Mouse (Mus musculus) kidney, embryonic 15.5 days (tissue): ENCODE results near the gene Prrt1. TPM values are rescaled to one million over a fixed set of nuclear protein-coding genes. Genes with fewer than 3 reads are reported as not detected.

Experiments used
- ATAC-seq: fragments of 200-750 bp; cut with Nextera tagmentation; replicated peaks from 2 replicates; pipeline ENCODE4 v1.8.0; 2017; ENCODE audit warnings: moderate TSS enrichment; ENCODE audit not compliant: low FRiP score
- H3K27ac ChIP-seq: fragments of 300-500 bp; sonication (generic); 2 replicates; pipeline ENCODE4 v1.5.1; 2015; ENCODE audit warnings: mild to moderate bottlenecking, inconsistent platforms
- H3K27me3 ChIP-seq: fragments of 300-500 bp; sonication (generic); 2 replicates; pipeline ENCODE4 v1.6.1; 2015; ENCODE audit warnings: inconsistent platforms
- H3K36me3 ChIP-seq: fragments of 300-500 bp; sonication (generic); 2 replicates; pipeline ENCODE4 v1.6.1; 2015; ENCODE audit warnings: inconsistent platforms
- H3K4me1 ChIP-seq: fragments of 300-500 bp; sonication (generic); 2 replicates; pipeline ENCODE4 v1.6.1; 2015; ENCODE audit warnings: inconsistent platforms
- H3K4me2 ChIP-seq: fragments of 300-500 bp; sonication (generic); 2 replicates; pipeline ENCODE4 v1.6.1; 2015; ENCODE audit warnings: moderate library complexity, mild to moderate bottlenecking, inconsistent platforms
- H3K4me3 ChIP-seq: fragments of 300-500 bp; sonication (generic); replicated peaks from 2 replicates; pipeline ENCODE4 v1.5.1; 2015; ENCODE audit warnings: mild to moderate bottlenecking, inconsistent platforms
- H3K9ac ChIP-seq: fragments of 300-500 bp; sonication (generic); 2 replicates; pipeline ENCODE4 v1.6.1; 2015; ENCODE audit warnings: mild to moderate bottlenecking, inconsistent platforms
- H3K9me3 ChIP-seq: fragments of 300-500 bp; sonication (generic); replicated peaks from 2 replicates; pipeline ENCODE4 v1.6.1; 2016; ENCODE audit warnings: inconsistent platforms
- WGBS: fragments of 180-500 bp; shearing (Covaris S2); methylation state at CpG from one replicate; pipeline ENCODE4 v1.1.7; 2015; ENCODE audit warnings: mixed read lengths; 5-methylcytosine and 5-hydroxymethylcytosine counted together
- polyA plus RNA-seq: library from polyadenylated mRNA; unstranded; fragments of >200 nt; fragmentation: Nextera tagmentation; extraction: Ambion mirVana; gene quantifications from 2 replicates; pipeline ENCODE4 v1.2.1, GENCODE M21; 2015

The Prrt1 gene
- polyA plus RNA-seq, 1 experiment from 2014 or later, result 0.35 TPM

- peak overlapping the region; percentile 72 for H3K4me2 ChIP-seq
- H3K27me3 ChIP-seq, result no peaks in the 10 kb centered on the region
- H3K27ac ChIP-seq, result peak overlapping the region; percentile 100
- peak overlapping the region; percentile 73 for H3K4me3 ChIP-seq
- H3K9me3 ChIP-seq, result no peaks in the 10 kb centered on the region
- peaks cover 14% of the 10 kb centered on the region for H3K36me3 ChIP-seq
- peaks cover 80% of the 10 kb centered on the region for H3K4me1 ChIP-seq
- H3K9ac ChIP-seq, result no peak overlapping the region
- ATAC-seq, result no peak
- WGBS, result 51% methylated on average over 15 of the region's 15 CpGs
Measured at GRCm38 (mm10) chr17:34590154-34590987, 39.0 kb upstream of the Prrt1 start.

- ATAC-seq, result peak; percentile 40
- H3K36me3 ChIP-seq, result peaks cover 24% of the 10 kb centered on the region
- peak within 1 kb of the TSS; percentile 100 for H3K27ac ChIP-seq
- peak within 1 kb of the TSS; percentile 73 for H3K4me3 ChIP-seq
- no peaks in the 10 kb centered on the region for H3K9me3 ChIP-seq
- H3K27me3 ChIP-seq, result no peaks in the 10 kb centered on the region
- H3K4me2 ChIP-seq, result peak within 1 kb of the TSS; percentile 72
- peaks cover 82% of the 10 kb centered on the region for H3K4me1 ChIP-seq
- 2% methylated on average over 21 of the region's 21 CpGs for WGBS
- H3K9ac ChIP-seq, result peak within 1 kb of the TSS; percentile 94
Measured at GRCm38 (mm10) chr17:34591029-34591993, 38.0 kb upstream of the Prrt1 start, which contains the start of gene Pbx2. TSS of gene Pbx2 (plus strand) at chr17:34591266.

GRCm38 (mm10) chr17:34591994-34592375 is 37.3 kb upstream of the Prrt1 start:
- Histone ChIP-seq H3K27ac (peak overlapping the region; percentile 100), H3K9ac (peak overlapping the region; percentile 94), H3K27me3 (no peaks in the 10 kb centered on the region), H3K4me3 (peak overlapping the region; percentile 73), H3K9me3 (no peaks in the 10 kb centered on the region), H3K36me3 (peaks cover 30% of the 10 kb centered on the region), H3K4me1 (peaks cover 81% of the 10 kb centered on the region), H3K4me2 (peak overlapping the region; percentile 72)
- WGBS, result 1% methylated on average over 25 of the region's 35 CpGs
- peak; percentile 65 for ATAC-seq

GRCm38 (mm10) chr17:34592581-34593549 is 36.5 kb upstream of the Prrt1 start:
- Histone ChIP-seq H3K36me3 (peaks cover 30% of the 10 kb centered on the region), H3K4me2 (peak overlapping the region; percentile 72), H3K27ac (peak overlapping the region; percentile 100), H3K9ac (peak overlapping the region; percentile 94), H3K27me3 (no peaks in the 10 kb centered on the region), H3K4me3 (peak overlapping the region; percentile 73), H3K9me3 (no peaks in the 10 kb centered on the region), H3K4me1 (peaks cover 86% of the 10 kb centered on the region)
- peak; percentile 10; the same call in 1 of the 2 replicates for ATAC-seq
- under 1% methylated on average over 32 of the region's 32 CpGs for WGBS

- H3K4me1 ChIP-seq, result peaks cover 86% of the 10 kb centered on the region
- H3K27ac ChIP-seq, result peak overlapping the region; percentile 100
- H3K4me2 ChIP-seq, result peak overlapping the region; percentile 72
- no peaks in the 10 kb centered on the region for H3K27me3 ChIP-seq
- no peak for ATAC-seq
- H3K9ac ChIP-seq, result peak overlapping the region; percentile 94
- peaks cover 30% of the 10 kb centered on the region for H3K36me3 ChIP-seq
- WGBS, result 39% methylated on average over 33 of the region's 34 CpGs
- H3K4me3 ChIP-seq, result peak overlapping the region; percentile 73
- H3K9me3 ChIP-seq, result no peaks in the 10 kb centered on the region
Measured at GRCm38 (mm10) chr17:34593752-34594525, 35.4 kb upstream of the Prrt1 start.

GRCm38 (mm10) chr17:34596098-34596497 is 33.2 kb upstream of the Prrt1 start:
- no peaks in the 10 kb centered on the region for H3K27me3 ChIP-seq
- H3K4me2 ChIP-seq, result peak overlapping the region; percentile 72
- H3K9ac ChIP-seq, result no peak overlapping the region
- ATAC-seq, result no peak
- H3K36me3 ChIP-seq, result peaks cover 44% of the 10 kb centered on the region
- 42% methylated on average over 8 of the region's 8 CpGs for WGBS
- H3K4me1 ChIP-seq, result peaks cover 79% of the 10 kb centered on the region
- H3K9me3 ChIP-seq, result no peaks in the 10 kb centered on the region
- H3K27ac ChIP-seq, result 0 out of 2 replicates have a peak overlapping the region, but pooled peaks have one; percentile 37
- H3K4me3 ChIP-seq, result no peak overlapping the region; the same call in 1 of the 2 replicates

GRCm38 (mm10) chr17:34597566-34598095 is 31.7 kb upstream of the Prrt1 start, which contains the start of gene Ager:
TSS of gene Ager (plus strand) at chr17:34597862.
- no peak for ATAC-seq
- H3K4me2 ChIP-seq, result peak within 1 kb of the TSS; percentile 27
- no peaks in the 10 kb centered on the region for H3K9me3 ChIP-seq
- H3K4me3 ChIP-seq, result no peak within 1 kb of the TSS
- H3K4me1 ChIP-seq, result peaks cover 82% of the 10 kb centered on the region
- H3K27ac ChIP-seq, result peak within 1 kb of the TSS; percentile 64
- H3K9ac ChIP-seq, result peak within 1 kb of the TSS; percentile 26; the same call in 1 of the 2 replicates
- peaks cover 56% of the 10 kb centered on the region for H3K36me3 ChIP-seq
- WGBS, result 31% methylated on average over 6 of the region's 6 CpGs
- H3K27me3 ChIP-seq, result no peaks in the 10 kb centered on the region

GRCm38 (mm10) chr17:34599891-34600290 is 29.4 kb upstream of the Prrt1 start:
- peaks cover 46% of the 10 kb centered on the region for H3K36me3 ChIP-seq
- H3K27me3 ChIP-seq, result no peaks in the 10 kb centered on the region
- 78% methylated on average over 9 of the region's 9 CpGs for WGBS
- no peak for ATAC-seq
- no peaks in the 10 kb centered on the region for H3K9me3 ChIP-seq
- H3K4me3 ChIP-seq, result no peak overlapping the region
- H3K27ac ChIP-seq, result peak overlapping the region; percentile 37; the same call in 1 of the 2 replicates
- no peak overlapping the region for H3K9ac ChIP-seq
- H3K4me1 ChIP-seq, result peaks cover 74% of the 10 kb centered on the region
- H3K4me2 ChIP-seq, result no peak overlapping the region

- H3K9me3 ChIP-seq, result no peaks in the 10 kb centered on the region
- peaks cover 27% of the 10 kb centered on the region for H3K36me3 ChIP-seq
- H3K27me3 ChIP-seq, result no peaks in the 10 kb centered on the region
- peaks cover 65% of the 10 kb centered on the region for H3K4me1 ChIP-seq
- 88% methylated on average over 12 of the region's 12 CpGs for WGBS
- peak overlapping the region; percentile 81 for H3K4me2 ChIP-seq
- no peak overlapping the region for H3K9ac ChIP-seq
- no peak overlapping the region for H3K27ac ChIP-seq
- peak overlapping the region; percentile 88; the same call in 1 of the 2 replicates for H3K4me3 ChIP-seq
- ATAC-seq, result no peak
Measured at GRCm38 (mm10) chr17:34601796-34602195, 27.5 kb upstream of the Prrt1 start.

GRCm38 (mm10) chr17:34603375-34604060 is 25.8 kb upstream of the Prrt1 start, which contains the start of gene Rnf5:
TSS of gene Rnf5 (minus strand) at chr17:34603690.
- Histone ChIP-seq H3K4me1 (peaks cover 67% of the 10 kb centered on the region), H3K9me3 (no peaks in the 10 kb centered on the region), H3K4me2 (peak within 1 kb of the TSS; percentile 85), H3K9ac (peak within 1 kb of the TSS; percentile 96), H3K27ac (peak within 1 kb of the TSS; percentile 96), H3K4me3 (peak within 1 kb of the TSS; percentile 88), H3K27me3 (no peaks in the 10 kb centered on the region), H3K36me3 (peaks cover 32% of the 10 kb centered on the region)
- WGBS, result under 1% methylated on average over 30 of the region's 30 CpGs
- peak; percentile 95 for ATAC-seq
